Mouse (Mus musculus): Measurements from ENCODE around the gene Crabp2. TPM values are rescaled to one million over a fixed set of nuclear protein-coding genes. Genes with fewer than 3 reads are reported as not detected.

Crabp2 gene
- polyA plus RNA-seq, 1 experiment: not detected

DNA sequence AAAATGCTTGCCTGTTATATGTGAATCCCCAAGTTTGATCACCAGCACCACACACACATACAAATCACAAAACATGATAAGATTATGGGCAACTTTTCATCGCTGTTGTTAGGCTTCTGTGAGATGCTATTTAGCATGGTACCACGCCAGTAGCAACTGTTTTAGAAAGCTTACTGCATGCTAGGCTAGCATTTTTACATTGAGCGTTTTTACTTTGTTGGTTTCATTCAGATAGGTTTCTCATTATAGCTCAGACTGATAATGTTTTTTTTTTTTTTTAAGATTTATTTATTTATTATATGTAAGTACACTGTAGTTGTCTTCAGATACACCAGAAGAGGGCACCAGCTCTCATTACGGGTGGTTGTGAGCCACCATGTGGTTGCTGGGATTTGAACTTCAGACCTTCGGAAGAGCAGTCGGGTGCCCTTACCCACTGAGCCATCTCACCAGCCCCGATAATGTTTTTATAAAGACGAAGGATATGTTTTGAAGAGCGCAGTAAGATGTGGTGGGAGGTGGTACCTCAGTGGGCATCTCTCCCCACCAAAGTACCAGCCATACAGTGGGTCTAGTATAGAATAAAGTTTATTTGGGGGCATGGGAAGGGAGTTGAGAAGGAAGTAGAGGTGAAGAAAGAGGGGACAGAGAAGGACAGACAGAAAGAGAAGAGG is 28.1 kb upstream of the Crabp2 start:
- no peak overlapping the region; the same call in 1 of the 2 replicates for H3K27ac ChIP-seq (ENCODE audit: insufficient read depth, low read depth, low read length)
- no peak for TF ChIP-seq CTCF (IDR thresholded peaks at IDR 0.05; ENCODE audit: low read depth, low read length)
- no peak for TF ChIP-seq POLR2A (IDR thresholded peaks at IDR 0.05; ENCODE audit: borderline replicate concordance, low read depth, low read length)

GRCm38 (mm10) chr3:87924996-87925395 is 23.5 kb upstream of the Crabp2 start:
- TF ChIP-seq POLR2A (IDR thresholded peaks at IDR 0.05; ENCODE audit: borderline replicate concordance, low read depth, low read length) (no peak), CTCF (IDR thresholded peaks at IDR 0.05; ENCODE audit: low read depth, low read length) (no peak)
- no peak overlapping the region for H3K4me3 ChIP-seq (ENCODE audit: insufficient read depth, low read length)
- no peak overlapping the region for H3K27ac ChIP-seq (ENCODE audit: insufficient read depth, low read depth, low read length)
- peaks cover 4% of the 10 kb centered on the region; the same call in 1 of the 2 replicates for H3K4me1 ChIP-seq (ENCODE audit: control insufficient read depth, insufficient read depth, low read length)

More for the DNA sequence above, 28.1 kb upstream of the Crabp2 start:
- H3K4me3 ChIP-seq (ENCODE audit: insufficient read depth, low read length): peak overlapping the region; percentile 67
- peaks cover 4% of the 10 kb centered on the region; the same call in 1 of the 2 replicates for H3K4me1 ChIP-seq (ENCODE audit: control insufficient read depth, insufficient read depth, low read length)

GRCm38 (mm10) chr3:87927452-87927851 is 21.0 kb upstream of the Crabp2 start:
- Histone ChIP-seq H3K4me3 (ENCODE audit: insufficient read depth, low read length) (no peak overlapping the region), H3K27ac (ENCODE audit: insufficient read depth, low read depth, low read length) (no peak overlapping the region), H3K4me1 (ENCODE audit: control insufficient read depth, insufficient read depth, low read length) (peaks cover 13% of the 10 kb centered on the region)
- TF ChIP-seq POLR2A (IDR thresholded peaks at IDR 0.05; ENCODE audit: borderline replicate concordance, low read depth, low read length) (no peak), CTCF (IDR thresholded peaks at IDR 0.05; ENCODE audit: low read depth, low read length) (no peak)

DNA sequence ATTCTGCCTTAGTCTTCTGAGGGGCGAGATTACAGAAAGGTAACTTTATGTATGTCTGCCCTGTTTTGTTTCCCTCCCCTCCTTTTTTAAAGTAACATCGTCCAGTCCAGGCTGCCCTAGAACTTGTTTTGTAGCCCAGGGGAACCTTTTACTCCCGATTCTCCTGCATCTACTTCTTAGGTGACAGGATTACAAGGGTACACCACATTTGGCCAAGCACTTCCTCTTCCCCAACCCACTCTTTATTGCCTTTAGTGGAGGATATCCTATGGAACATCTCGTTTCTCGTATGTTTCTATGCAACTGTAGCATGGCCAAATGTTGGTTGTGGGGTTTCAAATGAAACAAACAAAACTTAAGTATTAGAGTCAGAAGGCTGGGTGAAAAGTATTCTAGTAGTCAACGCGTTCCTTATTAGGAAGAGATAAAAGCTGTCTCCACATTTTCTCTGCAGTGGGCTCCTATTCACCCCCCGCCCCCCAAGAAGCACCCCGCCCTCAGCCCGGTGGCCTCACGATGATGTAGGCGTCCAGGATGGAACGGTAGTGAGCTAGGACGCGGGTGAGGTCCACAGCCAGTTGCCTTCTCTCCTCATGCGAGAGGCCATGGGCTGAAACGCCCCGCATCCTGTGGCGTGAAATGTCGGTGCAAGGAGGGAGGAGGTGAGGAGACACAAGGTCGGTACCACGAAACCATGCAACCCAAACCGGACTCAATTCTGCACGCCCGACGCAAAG is 19.0 kb upstream of the Crabp2 start:
- no peak for TF ChIP-seq POLR2A (IDR thresholded peaks at IDR 0.05; ENCODE audit: borderline replicate concordance, low read depth, low read length)
- no peak for TF ChIP-seq CTCF (IDR thresholded peaks at IDR 0.05; ENCODE audit: low read depth, low read length)
- peak overlapping the region; percentile 59 for H3K27ac ChIP-seq (ENCODE audit: insufficient read depth, low read depth, low read length)
- peak overlapping the region; percentile 93 for H3K4me3 ChIP-seq (ENCODE audit: insufficient read depth, low read length)
- H3K4me1 ChIP-seq (ENCODE audit: control insufficient read depth, insufficient read depth, low read length): peaks cover 17% of the 10 kb centered on the region

DNA sequence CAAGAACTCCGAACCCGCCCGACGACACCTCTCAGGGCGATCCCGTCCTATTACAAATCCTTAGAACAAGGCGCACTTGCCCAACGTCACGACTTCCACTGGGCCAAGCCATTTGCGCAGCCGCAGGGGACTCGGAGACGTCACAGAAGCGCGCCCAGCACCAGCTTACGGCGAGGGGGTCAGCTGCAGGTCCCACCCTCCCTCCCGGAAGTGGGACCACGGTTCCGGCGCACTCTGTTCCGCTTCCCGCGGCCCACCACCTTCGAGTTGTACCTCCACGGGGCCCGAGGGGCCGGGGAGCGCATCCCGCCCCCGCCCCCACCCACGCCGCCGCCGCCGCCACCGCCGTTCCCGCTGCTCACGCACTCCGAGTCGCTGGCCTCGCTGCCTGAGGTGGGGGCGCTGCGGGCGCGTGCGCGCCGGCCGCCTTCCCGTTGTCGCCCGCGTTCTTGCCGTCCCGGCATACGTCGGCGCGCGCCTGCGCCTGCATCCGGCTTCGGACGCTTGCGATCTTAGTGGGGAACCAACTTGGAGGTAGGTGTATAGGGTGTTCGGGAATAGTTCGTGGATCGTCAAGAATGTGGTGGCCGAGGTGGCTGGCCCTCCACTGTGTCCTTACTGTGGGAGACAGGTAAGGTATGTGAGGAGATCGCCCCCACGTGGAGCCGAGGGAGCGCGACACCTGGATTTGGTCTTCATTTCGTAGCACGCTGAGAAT is 18.2 kb upstream of the Crabp2 start, which contains the start of the genes Isg20l2 and Rrnad1:
Gene Isg20l2, plus strand, starts transcription at position 237 of the 718 bp plus-strand sequence.
Gene Rrnad1, minus strand, starts transcription at position 640 of the 718 bp plus-strand sequence.
- Histone ChIP-seq H3K27ac (ENCODE audit: insufficient read depth, low read depth, low read length) (peak within 1 kb of the TSS; percentile 59), H3K4me1 (ENCODE audit: control insufficient read depth, insufficient read depth, low read length) (peaks cover 17% of the 10 kb centered on the region), H3K4me3 (ENCODE audit: insufficient read depth, low read length) (peak within 1 kb of the TSS; percentile 93)
- TF ChIP-seq CTCF (IDR thresholded peaks at IDR 0.05; ENCODE audit: low read depth, low read length) (peak; percentile 74), POLR2A (IDR thresholded peaks at IDR 0.05; ENCODE audit: borderline replicate concordance, low read depth, low read length) (no peak)

DNA sequence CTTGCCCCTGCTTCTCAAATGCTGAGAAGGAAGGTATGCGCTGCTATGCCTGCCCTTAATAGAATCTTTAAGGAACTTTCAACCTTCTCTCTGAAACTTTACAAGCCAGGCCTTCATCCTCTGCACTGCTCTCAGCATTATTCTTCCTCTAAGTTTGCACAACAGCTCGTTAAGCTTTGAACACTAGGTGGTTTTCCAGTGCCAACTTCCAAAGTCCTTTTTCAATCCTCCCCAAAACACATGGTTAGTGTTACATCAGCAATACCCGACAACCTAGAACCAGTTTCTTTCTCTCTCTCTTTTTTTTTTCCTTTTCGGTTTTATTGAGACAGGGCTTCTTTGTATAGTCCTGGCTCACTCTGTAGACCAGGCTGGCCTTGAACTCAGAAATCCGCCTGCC is 14.4 kb upstream of the Crabp2 start:
- Histone ChIP-seq H3K4me3 (ENCODE audit: insufficient read depth, low read length) (no peak overlapping the region), H3K4me1 (ENCODE audit: control insufficient read depth, insufficient read depth, low read length) (peaks cover 17% of the 10 kb centered on the region), H3K27ac (ENCODE audit: insufficient read depth, low read depth, low read length) (no peak overlapping the region)
- no peak for TF ChIP-seq CTCF (IDR thresholded peaks at IDR 0.05; ENCODE audit: low read depth, low read length)
- TF ChIP-seq POLR2A (IDR thresholded peaks at IDR 0.05; ENCODE audit: borderline replicate concordance, low read depth, low read length): no peak

- peaks cover 17% of the 10 kb centered on the region for H3K4me1 ChIP-seq (ENCODE audit: control insufficient read depth, insufficient read depth, low read length)
- no peak overlapping the region for H3K4me3 ChIP-seq (ENCODE audit: insufficient read depth, low read length)
- H3K27ac ChIP-seq (ENCODE audit: insufficient read depth, low read depth, low read length): no peak overlapping the region
- no peak for TF ChIP-seq CTCF (IDR thresholded peaks at IDR 0.05; ENCODE audit: low read depth, low read length)
- TF ChIP-seq POLR2A (IDR thresholded peaks at IDR 0.05; ENCODE audit: borderline replicate concordance, low read depth, low read length): no peak
Measured at GRCm38 (mm10) chr3:87934501-87934900, 14.0 kb upstream of the Crabp2 start.

DNA sequence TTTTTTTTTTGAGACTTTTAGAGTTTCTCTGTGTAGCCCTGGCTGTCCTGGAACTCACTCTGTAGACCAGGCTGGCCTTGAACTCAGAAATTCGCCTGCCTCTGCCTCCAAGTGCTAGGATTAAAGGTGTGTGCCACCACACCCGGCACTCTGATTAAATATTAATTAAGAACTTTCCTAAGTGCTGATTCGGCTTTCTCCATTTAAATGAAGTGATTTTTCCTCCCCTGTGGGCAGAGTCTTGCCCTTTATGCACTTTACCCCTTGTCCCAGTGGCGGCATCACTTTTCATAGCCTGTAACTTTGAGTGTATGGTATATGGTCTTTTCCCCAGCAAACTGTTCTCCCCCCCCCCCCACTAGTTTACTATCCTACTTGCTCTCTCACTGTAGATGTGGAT is 13.3 kb upstream of the Crabp2 start:
- Histone ChIP-seq H3K27ac (ENCODE audit: insufficient read depth, low read depth, low read length) (no peak overlapping the region), H3K4me3 (ENCODE audit: insufficient read depth, low read length) (no peak overlapping the region), H3K4me1 (ENCODE audit: control insufficient read depth, insufficient read depth, low read length) (peaks cover 17% of the 10 kb centered on the region)
- no peak for TF ChIP-seq POLR2A (IDR thresholded peaks at IDR 0.05; ENCODE audit: borderline replicate concordance, low read depth, low read length)
- TF ChIP-seq CTCF (IDR thresholded peaks at IDR 0.05; ENCODE audit: low read depth, low read length): no peak

DNA sequence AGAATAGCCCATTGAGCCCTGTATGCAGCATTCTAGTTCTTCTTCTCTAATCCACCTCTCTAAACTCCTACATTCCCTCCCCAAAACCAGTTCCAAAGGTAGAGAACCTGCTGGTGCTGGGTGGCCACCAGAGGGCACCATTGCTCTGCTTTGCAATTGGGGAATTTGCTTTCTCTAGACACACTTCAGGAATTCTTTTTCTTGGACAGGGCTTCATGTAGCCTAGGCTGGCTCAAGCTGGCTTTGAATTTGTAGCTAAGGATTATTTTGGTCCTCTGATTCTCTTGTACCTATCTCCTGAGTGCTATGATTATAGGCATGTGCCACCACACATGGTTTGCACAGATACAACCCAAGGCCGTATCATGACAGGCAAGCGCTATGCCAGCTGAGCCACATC is 12.7 kb upstream of the Crabp2 start:
- TF ChIP-seq POLR2A (IDR thresholded peaks at IDR 0.05; ENCODE audit: borderline replicate concordance, low read depth, low read length) (no peak), CTCF (IDR thresholded peaks at IDR 0.05; ENCODE audit: low read depth, low read length) (peak; percentile 93)

More for the DNA sequence above, 12.7 kb upstream of the Crabp2 start:
- Histone ChIP-seq H3K4me3 (ENCODE audit: insufficient read depth, low read length) (no peak overlapping the region), H3K4me1 (ENCODE audit: control insufficient read depth, insufficient read depth, low read length) (peaks cover 17% of the 10 kb centered on the region), H3K27ac (ENCODE audit: insufficient read depth, low read depth, low read length) (no peak overlapping the region)

Data from bone marrow macrophage, adult 2 months (primary cell).